Mouse (Mus musculus) olfactory bulb, adult 2 months (tissue): ENCODE data around the gene Rtn2.

ENCODE experiments used
- CTCF ChIP-seq: fragments of 200-500 bp; IDR thresholded peaks from 2 replicates; pipeline ENCODE4 v1.5.1; 2012; ENCODE audit warnings: low read depth, mild to moderate bottlenecking, low read length, moderate library complexity; ENCODE audit not compliant: insufficient read depth
- POLR2A ChIP-seq: fragments of 200-500 bp; IDR thresholded peaks from 2 replicates; pipeline ENCODE4 v1.6.1; 2012; ENCODE audit warnings: mild to moderate bottlenecking, low read depth, low read length, moderate library complexity; ENCODE audit not compliant: insufficient read depth

DNA sequence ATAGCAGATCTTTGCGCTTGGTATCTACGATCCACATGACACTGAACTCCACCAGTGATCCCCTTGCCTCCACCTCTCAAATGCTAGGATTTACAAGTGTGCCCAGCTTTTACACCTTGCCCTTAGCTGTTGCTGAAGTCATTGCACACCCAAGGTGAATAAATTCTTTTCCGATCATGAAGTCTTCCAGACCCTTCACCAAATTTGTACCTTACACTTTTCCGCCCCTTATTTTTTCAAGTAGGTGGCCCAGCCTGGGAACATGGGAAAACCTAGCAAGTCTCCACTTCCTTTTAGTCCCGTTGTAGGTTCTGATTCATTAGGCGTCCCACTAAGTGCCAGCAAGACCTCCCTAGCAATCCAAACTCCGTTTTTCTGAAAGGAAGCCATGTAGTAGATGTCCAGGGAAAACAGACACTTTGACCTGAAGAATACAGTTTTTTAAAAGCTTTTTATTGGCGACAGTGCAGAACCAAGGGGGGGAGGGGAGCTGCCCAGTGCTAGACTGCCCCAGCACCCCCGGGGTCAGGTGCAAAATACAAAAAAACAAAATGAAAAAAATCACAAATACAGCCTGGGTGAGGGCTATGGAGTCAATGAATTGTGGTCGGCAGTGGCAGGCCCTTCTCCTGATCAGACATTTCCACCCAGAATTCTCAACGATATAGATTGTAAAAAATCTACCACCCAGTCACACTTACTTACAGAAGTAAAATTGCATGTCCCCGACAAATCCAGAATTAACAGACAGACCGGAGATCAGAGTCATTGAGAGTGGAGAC, 20.0 kb downstream of the Rtn2 start:
- no peak for TF ChIP-seq CTCF
- no peak for TF ChIP-seq POLR2A
